Mouse (Mus musculus): ENCODE results near the gene Spock1.

DNA sequence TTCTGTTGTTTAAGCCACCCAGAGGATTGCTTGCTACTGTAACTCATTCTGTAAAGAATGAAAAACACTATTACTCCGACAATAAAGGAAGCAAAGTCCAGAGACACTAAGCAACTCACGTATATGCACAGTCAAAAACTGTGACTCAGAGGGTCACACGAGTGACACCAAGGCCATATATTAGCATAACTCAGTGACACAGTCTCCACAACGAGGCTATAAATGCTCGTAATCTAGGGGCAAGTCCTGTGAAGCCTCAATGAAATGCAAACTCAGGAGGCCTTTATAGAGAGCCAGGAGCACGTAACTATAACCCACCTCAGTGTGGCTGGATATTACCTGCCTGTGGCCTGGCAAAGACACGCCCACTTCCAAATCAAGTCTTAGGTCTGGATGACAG is 298.2 kb downstream of the Spock1 start:
- no peak for TF ChIP-seq CTCF (IDR thresholded peaks at IDR 0.05; ENCODE audit: extremely low read depth, insufficient read length, insufficient replicate concordance, low read depth, low read length)
- TF ChIP-seq POLR2A (IDR thresholded peaks at IDR 0.05; ENCODE audit: low read depth, low read length) = no peak

Data from small intestine, adult 2 months (tissue).